Mouse (Mus musculus) midbrain, embryonic 13.5 days (tissue): ENCODE measurements around the gene Fbn1. TPM values are rescaled to one million over a fixed set of nuclear protein-coding genes. Genes with fewer than 3 reads are reported as not detected.

Experiments
- ATAC-seq: fragments of 200-750 bp; cut with Nextera tagmentation; 2 replicates; pipeline ENCODE4 v1.8.0; 2017; ENCODE audit warnings: mild to moderate bottlenecking, moderate TSS enrichment, moderate library complexity
- H3K27ac ChIP-seq: fragments of 300-500 bp; sonication (generic); 2 replicates; pipeline ENCODE4 v1.5.1; 2015; ENCODE audit warnings: inconsistent platforms, mild to moderate bottlenecking, moderate library complexity
- H3K27me3 ChIP-seq: fragments of 300-500 bp; sonication (generic); 2 replicates; pipeline ENCODE4 v1.6.1; 2015; ENCODE audit warnings: mild to moderate bottlenecking, inconsistent platforms
- H3K36me3 ChIP-seq: fragments of 300-500 bp; sonication (generic); 2 replicates; pipeline ENCODE4 v1.6.1; 2015; ENCODE audit warnings: mild to moderate bottlenecking, inconsistent platforms
- H3K4me1 ChIP-seq: fragments of 300-500 bp; sonication (generic); replicated peaks from 2 replicates; pipeline ENCODE4 v1.6.1; 2015; ENCODE audit warnings: inconsistent platforms
- H3K4me2 ChIP-seq: fragments of 300-500 bp; sonication (generic); replicated peaks from 2 replicates; pipeline ENCODE4 v1.6.1; 2015; ENCODE audit warnings: moderate library complexity, mild to moderate bottlenecking, inconsistent platforms
- H3K4me3 ChIP-seq: fragments of 300-500 bp; sonication (generic); replicated peaks from 2 replicates; pipeline ENCODE4 v1.5.1; 2015; ENCODE audit warnings: mild to moderate bottlenecking, inconsistent platforms
- H3K9ac ChIP-seq: fragments of 300-500 bp; sonication (generic); replicated peaks from 2 replicates; pipeline ENCODE4 v1.6.1; 2015; ENCODE audit warnings: mild to moderate bottlenecking, inconsistent platforms
- H3K9me3 ChIP-seq: fragments of 300-500 bp; sonication (generic); 2 replicates; pipeline ENCODE4 v1.6.1; 2016; ENCODE audit warnings: mild to moderate bottlenecking, inconsistent platforms
- WGBS: fragments of 180-500 bp; shearing (Covaris S2); methylation state at CpG from one replicate; pipeline ENCODE4 v1.1.7; 2015; 5-methylcytosine and 5-hydroxymethylcytosine counted together
- polyA plus RNA-seq: library from polyadenylated mRNA; unstranded; fragments of >200 nt; fragmentation: Nextera tagmentation; extraction: Ambion mirVana; gene quantifications from 2 replicates; pipeline ENCODE4 v1.2.1, GENCODE M21; 2015

The Fbn1 gene
- polyA plus RNA-seq, 1 experiment from 2014 or later: 2.6 TPM

- ATAC-seq: no peak
- Histone ChIP-seq H3K9me3 (no peaks in the 10 kb centered on the region), H3K4me1 (no peaks in the 10 kb centered on the region), H3K4me3 (no peak overlapping the region), H3K4me2 (no peak overlapping the region), H3K36me3 (no peaks in the 10 kb centered on the region; the same call in 1 of the 2 replicates), H3K27me3 (no peaks in the 10 kb centered on the region), H3K9ac (no peak overlapping the region), H3K27ac (no peak overlapping the region)
- WGBS: 91% methylated on average over 3 of the region's 3 CpGs
Observed at GRCm38 (mm10) chr2:125476231-125476630, 31.6 kb downstream of the Fbn1 start.

DNA sequence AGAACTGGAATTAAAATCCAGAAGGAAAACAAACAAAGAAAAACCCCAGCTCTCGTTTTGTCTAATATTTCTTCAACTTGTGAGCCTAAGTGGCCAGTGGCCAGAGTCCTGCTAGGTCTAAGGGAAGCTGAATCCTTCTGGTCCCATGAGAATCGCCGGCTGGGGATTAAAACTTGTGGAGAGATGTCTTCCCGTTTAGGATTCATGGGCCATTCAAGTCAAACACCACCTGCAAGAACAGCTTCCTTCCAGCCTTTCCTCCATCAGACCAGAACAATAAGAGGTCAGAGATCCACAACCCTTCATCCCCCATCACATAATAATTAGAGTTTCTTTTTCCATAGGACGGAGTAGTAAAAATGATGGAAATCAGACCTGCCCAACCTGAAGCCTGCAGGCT is 33.1 kb downstream of the Fbn1 start:
- H3K27ac ChIP-seq: no peak overlapping the region
- no peak overlapping the region for H3K4me2 ChIP-seq
- no peak overlapping the region for H3K9ac ChIP-seq
- no peaks in the 10 kb centered on the region for H3K4me1 ChIP-seq
- ATAC-seq: no peak
- H3K9me3 ChIP-seq: no peaks in the 10 kb centered on the region
- 73% methylated on average over 5 of the region's 5 CpGs for WGBS
- no peaks in the 10 kb centered on the region; the same call in 1 of the 2 replicates for H3K36me3 ChIP-seq
- H3K4me3 ChIP-seq: no peak overlapping the region
- H3K27me3 ChIP-seq: no peaks in the 10 kb centered on the region

- 97% methylated on average over 2 of the region's 2 CpGs for WGBS
Observed at GRCm38 (mm10) chr2:125473228-125473627, 34.6 kb downstream of the Fbn1 start.

DNA sequence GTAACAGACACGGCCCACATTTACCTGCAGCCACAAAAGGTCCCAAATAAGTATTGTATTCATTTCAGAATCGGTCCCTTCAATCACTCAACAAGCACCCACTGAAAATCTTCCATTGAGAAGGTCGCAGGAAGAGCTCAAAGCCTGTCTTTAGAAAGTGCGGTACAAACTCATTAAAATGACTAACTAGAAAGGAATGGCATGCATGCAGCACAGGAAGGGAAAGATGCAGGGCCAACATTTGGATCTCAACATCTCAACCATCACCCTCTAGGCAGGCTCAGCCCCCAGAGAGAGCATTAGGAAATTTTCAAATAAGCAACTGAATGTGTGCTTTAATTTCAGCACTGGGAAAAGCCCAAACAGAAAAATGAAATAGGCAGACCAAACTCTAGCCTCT is 36.1 kb downstream of the Fbn1 start:
- no peak for ATAC-seq
- H3K27me3 ChIP-seq: no peaks in the 10 kb centered on the region
- H3K4me1 ChIP-seq: no peaks in the 10 kb centered on the region
- 91% methylated on average over 4 of the region's 4 CpGs for WGBS
- no peak overlapping the region for H3K4me3 ChIP-seq
- H3K4me2 ChIP-seq: no peak overlapping the region
- no peaks in the 10 kb centered on the region; the same call in 1 of the 2 replicates for H3K36me3 ChIP-seq
- no peak overlapping the region for H3K9ac ChIP-seq
- no peaks in the 10 kb centered on the region for H3K9me3 ChIP-seq
- H3K27ac ChIP-seq: no peak overlapping the region

More at GRCm38 (mm10) chr2:125473228-125473627, 34.6 kb downstream of the Fbn1 start:
- no peaks in the 10 kb centered on the region; the same call in 1 of the 2 replicates for H3K36me3 ChIP-seq
- H3K9me3 ChIP-seq: no peaks in the 10 kb centered on the region
- H3K27ac ChIP-seq: no peak overlapping the region
- ATAC-seq: no peak
- no peaks in the 10 kb centered on the region for H3K4me1 ChIP-seq
- H3K4me2 ChIP-seq: no peak overlapping the region
- H3K9ac ChIP-seq: no peak overlapping the region
- H3K27me3 ChIP-seq: no peaks in the 10 kb centered on the region
- H3K4me3 ChIP-seq: no peak overlapping the region

GRCm38 (mm10) chr2:125470553-125471295 is 37.1 kb downstream of the Fbn1 start:
- Histone ChIP-seq H3K4me2 (no peak overlapping the region), H3K4me3 (no peak overlapping the region), H3K36me3 (peaks cover 5% of the 10 kb centered on the region; the same call in 1 of the 2 replicates), H3K9me3 (no peaks in the 10 kb centered on the region), H3K9ac (no peak overlapping the region), H3K27me3 (no peaks in the 10 kb centered on the region), H3K27ac (no peak overlapping the region), H3K4me1 (no peaks in the 10 kb centered on the region)
- WGBS: 74% methylated on average over 8 of the region's 8 CpGs
- no peak for ATAC-seq

DNA sequence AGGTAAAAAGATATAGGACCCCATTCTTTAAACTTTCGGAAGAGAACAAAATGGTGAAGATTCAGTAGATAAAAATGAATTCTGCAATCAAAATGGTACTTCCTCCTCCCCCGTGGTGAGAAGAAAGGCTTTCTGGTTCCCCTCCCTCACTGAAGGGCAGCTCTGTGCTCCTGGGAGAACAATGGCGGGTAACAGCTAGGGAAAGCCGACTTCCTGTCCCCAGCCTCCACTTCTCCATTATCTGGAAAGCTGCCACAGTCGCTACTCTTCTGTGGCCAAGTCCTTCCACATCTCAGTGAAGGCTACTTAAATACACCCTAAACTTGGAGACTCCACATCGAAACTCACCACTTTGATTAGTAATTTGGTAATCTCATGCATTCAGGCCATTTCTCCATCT is 43.8 kb downstream of the Fbn1 start:
- H3K36me3 ChIP-seq: 0 out of 2 replicates have a peak, but pooled peaks cover 5% of the 10 kb centered on the region
- H3K9me3 ChIP-seq: no peaks in the 10 kb centered on the region
- no peak overlapping the region for H3K4me2 ChIP-seq
- no peaks in the 10 kb centered on the region for H3K4me1 ChIP-seq
- no peaks in the 10 kb centered on the region for H3K27me3 ChIP-seq
- no peak overlapping the region for H3K4me3 ChIP-seq
- no peak overlapping the region for H3K9ac ChIP-seq
- no peak overlapping the region for H3K27ac ChIP-seq
- ATAC-seq: no peak
- 86% methylated on average over 6 of the region's 6 CpGs for WGBS

GRCm38 (mm10) chr2:125459087-125459486 is 48.7 kb downstream of the Fbn1 start:
- Histone ChIP-seq H3K4me3 (no peak overlapping the region), H3K4me1 (no peaks in the 10 kb centered on the region), H3K27me3 (no peaks in the 10 kb centered on the region), H3K4me2 (no peak overlapping the region), H3K27ac (no peak overlapping the region), H3K9me3 (no peaks in the 10 kb centered on the region), H3K9ac (no peak overlapping the region), H3K36me3 (no peaks in the 10 kb centered on the region)
- no peak for ATAC-seq
- WGBS: 87% methylated on average over 3 of the region's 3 CpGs

DNA sequence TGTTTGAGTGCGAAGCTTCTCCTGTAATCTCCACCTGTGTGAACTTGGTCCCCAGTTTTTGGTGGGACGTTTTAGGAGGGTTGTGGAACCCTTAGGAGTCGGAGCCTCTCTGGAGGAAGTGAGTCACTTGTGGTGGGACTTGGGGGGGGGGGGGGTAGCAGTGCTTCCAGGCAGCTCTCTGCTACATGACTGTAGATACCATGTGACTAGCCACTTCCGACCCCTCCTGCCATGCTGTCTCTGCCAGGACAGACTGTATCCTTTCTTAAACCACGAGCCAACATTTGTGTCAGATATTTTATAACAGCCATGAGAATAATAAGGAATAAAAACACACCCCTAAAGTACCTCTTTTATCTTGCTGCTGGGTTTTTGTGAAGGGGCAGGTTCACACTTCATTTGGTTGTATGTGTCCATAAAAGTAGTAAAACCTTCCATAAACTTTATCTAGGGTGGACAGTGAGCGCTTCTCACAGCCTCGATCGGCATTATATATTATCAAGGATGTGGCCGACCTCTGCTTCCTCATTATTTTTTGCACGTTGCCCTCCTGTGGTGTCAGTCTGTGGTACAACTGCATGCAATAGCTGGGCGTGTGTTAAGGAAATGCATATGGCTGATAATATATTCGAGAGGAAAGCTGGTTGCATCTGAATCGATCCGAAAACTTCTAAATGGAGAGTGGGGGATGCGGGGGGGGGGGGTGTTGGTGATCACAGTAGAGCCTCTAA is 51.6 kb downstream of the Fbn1 start:
- WGBS: 87% methylated on average over 15 of the region's 15 CpGs
- H3K9me3 ChIP-seq: no peaks in the 10 kb centered on the region
- ATAC-seq: no peak

GRCm38 (mm10) chr2:125454781-125455180 is 53.0 kb downstream of the Fbn1 start:
- Histone ChIP-seq H3K4me1 (peaks cover 15% of the 10 kb centered on the region), H3K9ac (no peak overlapping the region), H3K4me2 (no peak overlapping the region), H3K27me3 (no peaks in the 10 kb centered on the region), H3K9me3 (no peaks in the 10 kb centered on the region), H3K27ac (no peak overlapping the region), H3K4me3 (no peak overlapping the region), H3K36me3 (no peaks in the 10 kb centered on the region)
- no peak for ATAC-seq
- 92% methylated on average over 5 of the region's 5 CpGs for WGBS

More for the DNA sequence above, 51.6 kb downstream of the Fbn1 start:
- Histone ChIP-seq H3K4me2 (no peak overlapping the region), H3K9ac (no peak overlapping the region), H3K36me3 (no peaks in the 10 kb centered on the region), H3K4me1 (peaks cover 15% of the 10 kb centered on the region), H3K27ac (no peak overlapping the region), H3K4me3 (no peak overlapping the region), H3K27me3 (no peaks in the 10 kb centered on the region)

DNA sequence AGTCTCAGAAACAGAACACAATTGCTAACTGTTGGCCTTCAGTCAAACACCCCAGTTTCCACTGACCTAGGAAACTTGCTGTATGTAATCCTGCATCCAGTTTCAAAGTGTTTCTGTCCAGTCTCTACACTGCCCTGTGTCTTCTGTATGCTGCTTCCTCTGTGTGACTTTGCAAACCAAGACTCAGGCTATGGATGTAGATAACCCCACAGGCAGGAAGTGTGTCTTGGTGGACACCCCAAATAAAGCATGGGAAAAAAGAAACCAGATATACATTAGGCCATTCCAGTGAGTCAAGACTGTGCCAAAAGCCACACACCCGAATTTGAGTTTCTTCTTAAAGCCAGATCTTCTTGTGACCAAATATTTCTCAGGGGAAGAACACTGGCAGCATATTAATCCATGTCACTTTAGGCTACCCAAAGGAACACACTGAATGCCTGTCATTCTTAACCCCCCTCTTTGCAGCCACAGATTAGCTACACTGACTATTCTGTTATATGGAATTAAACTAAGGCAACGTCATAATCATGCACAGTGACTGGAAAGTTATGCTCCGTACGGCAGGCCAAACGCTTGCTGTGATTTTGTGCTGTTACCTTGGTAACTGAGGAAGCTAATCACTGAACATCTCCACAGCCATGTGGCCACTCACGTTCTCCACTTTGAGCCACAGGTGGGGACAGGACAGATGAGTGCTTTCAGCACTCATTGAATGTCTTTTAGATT is 55.3 kb downstream of the Fbn1 start:
- H3K27ac ChIP-seq: no peak overlapping the region
- ATAC-seq: peak; percentile 58
- no peak overlapping the region for H3K4me3 ChIP-seq
- H3K9ac ChIP-seq: no peak overlapping the region
- 18% methylated on average over 6 of the region's 6 CpGs for WGBS
- H3K36me3 ChIP-seq: no peaks in the 10 kb centered on the region
- H3K9me3 ChIP-seq: no peaks in the 10 kb centered on the region
- H3K27me3 ChIP-seq: no peaks in the 10 kb centered on the region
- H3K4me1 ChIP-seq: peaks cover 15% of the 10 kb centered on the region
- no peak overlapping the region for H3K4me2 ChIP-seq

- Histone ChIP-seq H3K4me3 (no peak overlapping the region), H3K36me3 (no peaks in the 10 kb centered on the region), H3K4me1 (peaks cover 15% of the 10 kb centered on the region), H3K27me3 (no peaks in the 10 kb centered on the region), H3K9ac (no peak overlapping the region), H3K27ac (no peak overlapping the region), H3K4me2 (no peak overlapping the region), H3K9me3 (no peaks in the 10 kb centered on the region)
- no peak for ATAC-seq
- 85% methylated on average over 8 of the region's 8 CpGs for WGBS
Observed at GRCm38 (mm10) chr2:125449361-125449760, 58.4 kb downstream of the Fbn1 start.

- Histone ChIP-seq H3K4me1 (peaks cover 15% of the 10 kb centered on the region), H3K27ac (no peak overlapping the region), H3K4me2 (no peak overlapping the region), H3K27me3 (no peaks in the 10 kb centered on the region), H3K9ac (no peak overlapping the region), H3K36me3 (no peaks in the 10 kb centered on the region), H3K9me3 (no peaks in the 10 kb centered on the region), H3K4me3 (no peak overlapping the region)
- no peak for ATAC-seq
- WGBS: 90% methylated on average over 6 of the region's 6 CpGs
Observed at GRCm38 (mm10) chr2:125448881-125449280, 58.9 kb downstream of the Fbn1 start.
